Mouse (Mus musculus) MEL (cell line): ENCODE results near the gene Cox7b2. TPM values are rescaled to one million over a fixed set of nuclear protein-coding genes. Genes with fewer than 3 reads are reported as not detected.

Source experiments
- DNase-seq: peaks from one replicate; pipeline ENCODE4 v3.0.0; 2011; ENCODE audit warnings: low read depth, low spot score
- H3K27ac ChIP-seq: 2 replicates; pipeline ENCODE4 v1.5.1; 2012; ENCODE audit warnings: low read depth, mild to moderate bottlenecking, control low read depth, low read length, moderate library complexity; ENCODE audit not compliant: control insufficient read depth
- H3K27me3 ChIP-seq, 2 experiments: fragments of 150-350 bp in 1 of 2; sonication (generic) in 1 of 2; 2 replicates each; pipeline ENCODE4 v1.6.1; 2012; ENCODE audit warnings: low read length in 2 of 2, mild to moderate bottlenecking in 2 of 2, improper control_type of control experiment in 1 of 2, moderate library complexity in 1 of 2; ENCODE audit not compliant: insufficient read depth in 2 of 2, control insufficient read depth in 1 of 2
- H3K36me3 ChIP-seq, 2 experiments: 2 replicates each; pipeline ENCODE4 v1.6.1; 2012 to 2014; ENCODE audit warnings: low read length in 2 of 2, improper control_type of control experiment in 1 of 2, inconsistent platforms in 1 of 2, mild to moderate bottlenecking in 1 of 2; ENCODE audit not compliant: insufficient read depth in 2 of 2, control insufficient read depth in 1 of 2
- H3K4me1 ChIP-seq, 2 experiments: fragments of 150-350 bp in 1 of 2; sonication (generic) in 1 of 2; 2 replicates each; pipeline ENCODE4 v1.6.1; 2012; ENCODE audit warnings: low read length in 2 of 2, improper control_type of control experiment in 1 of 2, mild to moderate bottlenecking in 1 of 2; ENCODE audit not compliant: insufficient read depth in 2 of 2, control insufficient read depth in 1 of 2
- H3K4me3 ChIP-seq, 2 experiments: fragments of 150-350 bp in 1 of 2; sonication (generic) in 1 of 2; 2 replicates each; pipeline ENCODE4 v1.5.1; 2012; ENCODE audit warnings: low read depth in 2 of 2, low read length in 2 of 2, mild to moderate bottlenecking in 2 of 2, moderate library complexity in 2 of 2, control low read depth in 1 of 2, improper control_type of control experiment in 1 of 2; ENCODE audit not compliant: control insufficient read depth in 1 of 2, insufficient read depth in 1 of 2
- H3K79me2 ChIP-seq: 2 replicates; pipeline ENCODE4 v1.6.1; 2012; ENCODE audit warnings: mild to moderate bottlenecking, low read length, moderate library complexity; ENCODE audit not compliant: control insufficient read depth, poor library complexity, insufficient read depth
- H3K9ac ChIP-seq: 2 replicates; pipeline ENCODE4 v1.6.1; 2012; ENCODE audit warnings: low read depth, mild to moderate bottlenecking, control low read depth, low read length, moderate library complexity; ENCODE audit not compliant: control insufficient read depth, poor library complexity, severe bottlenecking
- H3K9me3 ChIP-seq: fragments of 150-350 bp; sonication (generic); replicated peaks from 2 replicates; pipeline ENCODE4 v1.6.1; 2012; ENCODE audit warnings: mild to moderate bottlenecking, low read length, improper control_type of control experiment, moderate library complexity; ENCODE audit not compliant: insufficient read depth
- BHLHE40 ChIP-seq: IDR thresholded peaks from 2 replicates; pipeline ENCODE4 v1.6.1; 2012; ENCODE audit warnings: low read depth, mild to moderate bottlenecking, inconsistent platforms, low read length, improper control_type of control experiment, borderline replicate concordance
- E2F4 ChIP-seq: IDR thresholded peaks from 2 replicates; pipeline ENCODE4 v1.6.1; 2011; ENCODE audit warnings: low read depth, low read length, improper control_type of control experiment, borderline replicate concordance
- ELF1 ChIP-seq: IDR thresholded peaks from 2 replicates; pipeline ENCODE4 v1.6.1; 2014; ENCODE audit warnings: low read depth, mild to moderate bottlenecking, inconsistent platforms, low read length, improper control_type of control experiment, moderate library complexity
- GABPA ChIP-seq: IDR thresholded peaks from 2 replicates; pipeline ENCODE4 v1.6.1; 2012; ENCODE audit warnings: low read depth, mild to moderate bottlenecking, inconsistent platforms, low read length, improper control_type of control experiment, moderate library complexity
- JUND ChIP-seq: IDR thresholded peaks from 2 replicates; pipeline ENCODE4 v1.6.1; 2011; ENCODE audit warnings: low read depth, mild to moderate bottlenecking, improper control_type of control experiment, low read length
- KAT2A ChIP-seq: conservative IDR thresholded peaks from 2 replicates; pipeline ENCODE4 v1.6.1; 2012; ENCODE audit warnings: low read depth, low read length, improper control_type of control experiment, inconsistent platforms
- MAFK ChIP-seq: IDR thresholded peaks from 2 replicates; pipeline ENCODE4 v1.6.1; 2011; ENCODE audit warnings: low read depth, mild to moderate bottlenecking, low read length, improper control_type of control experiment, borderline replicate concordance
- MEF2A ChIP-seq: IDR thresholded peaks from 2 replicates; pipeline ENCODE4 v1.6.1; 2014; ENCODE audit warnings: low read depth, mild to moderate bottlenecking, inconsistent platforms, low read length, improper control_type of control experiment; ENCODE audit not compliant: poor library complexity, insufficient replicate concordance, severe bottlenecking; ENCODE audit errors: extremely low read depth
- MXI1 ChIP-seq: IDR thresholded peaks from 2 replicates; pipeline ENCODE4 v1.6.1; 2011; ENCODE audit warnings: mild to moderate bottlenecking, low read depth, low read length, improper control_type of control experiment
- MYC ChIP-seq: IDR thresholded peaks from 2 replicates; pipeline ENCODE4 v1.6.1; 2011; ENCODE audit warnings: low read depth, mild to moderate bottlenecking, low read length, improper control_type of control experiment, moderate library complexity
- NELFE ChIP-seq: IDR thresholded peaks from 2 replicates; pipeline ENCODE4 v1.6.1; 2011; ENCODE audit warnings: low read depth, low read length, improper control_type of control experiment
- NRF1 ChIP-seq: IDR thresholded peaks from 2 replicates; pipeline ENCODE4 v1.6.1; 2014; ENCODE audit warnings: low read depth, mild to moderate bottlenecking, inconsistent platforms, low read length, improper control_type of control experiment, moderate library complexity; ENCODE audit not compliant: poor library complexity, insufficient read depth, severe bottlenecking
- POLR2A ChIP-seq, 2 experiments: IDR thresholded peaks; 2 replicates each; pipeline ENCODE4 v1.6.1; 2011 to 2012; ENCODE audit warnings: low read length in 2 of 2, mild to moderate bottlenecking in 2 of 2, control low read depth in 1 of 2, improper control_type of control experiment in 1 of 2, low read depth in 1 of 2, moderate library complexity in 1 of 2; ENCODE audit not compliant: control insufficient read depth in 1 of 2, insufficient read depth in 1 of 2, poor library complexity in 1 of 2
- RAD21 ChIP-seq: IDR thresholded peaks from 2 replicates; pipeline ENCODE4 v1.6.1; 2011; ENCODE audit warnings: mild to moderate bottlenecking, low read depth, low read length, improper control_type of control experiment
- SIN3A ChIP-seq: IDR thresholded peaks from 2 replicates; pipeline ENCODE4 v1.6.1; 2012; ENCODE audit warnings: low read length, improper control_type of control experiment, inconsistent platforms
- TAL1 ChIP-seq: IDR thresholded peaks from 2 replicates; pipeline ENCODE4 v1.6.1; 2012; ENCODE audit warnings: mild to moderate bottlenecking, inconsistent platforms, low read length, moderate library complexity, mixed read lengths
- TCF12 ChIP-seq: IDR thresholded peaks from 2 replicates; pipeline ENCODE4 v1.6.1; 2014; ENCODE audit warnings: low read depth, mild to moderate bottlenecking, inconsistent platforms, low read length, improper control_type of control experiment, moderate library complexity
- UBTF ChIP-seq: IDR thresholded peaks from 2 replicates; pipeline ENCODE4 v1.6.1; 2012; ENCODE audit warnings: low read depth, mild to moderate bottlenecking, inconsistent platforms, low read length, improper control_type of control experiment, moderate library complexity, borderline replicate concordance; ENCODE audit not compliant: insufficient read depth
- USF2 ChIP-seq, 2 experiments: IDR thresholded peaks; 2 replicates each; pipeline ENCODE4 v1.6.1; 2011 to 2012; ENCODE audit warnings: improper control_type of control experiment in 2 of 2, low read length in 2 of 2, borderline replicate concordance in 1 of 2, inconsistent platforms in 1 of 2, low read depth in 1 of 2, mild to moderate bottlenecking in 1 of 2; ENCODE audit not compliant: insufficient read depth in 1 of 2
- ZKSCAN1 ChIP-seq: IDR thresholded peaks from 2 replicates; pipeline ENCODE4 v1.6.1; 2012; ENCODE audit warnings: low read depth, mild to moderate bottlenecking, inconsistent platforms, low read length, improper control_type of control experiment, moderate library complexity
- ZMIZ1 ChIP-seq: IDR thresholded peaks from 2 replicates; pipeline ENCODE4 v1.6.1; 2012; ENCODE audit warnings: low read depth, mild to moderate bottlenecking, inconsistent platforms, low read length, improper control_type of control experiment, moderate library complexity
- polyA plus RNA-seq, 2 experiments: library from polyadenylated mRNA; stranded (reverse) in 1 of 2; unstranded in 1 of 2; fragments of >175 nt in 1 of 2; fragments of >200 nt in 1 of 2; gene quantifications; 2 replicates each; pipeline versions ENCODE4 v1.2.1 to v1.2.4; 2012; ENCODE audit warnings: low replicate concordance in 2 of 2, low read depth in 1 of 2; ENCODE audit not compliant: insufficient read length in 2 of 2, insufficient read depth in 1 of 2, missing spikeins in 1 of 2
- total RNA-seq: library from RNA; depleted of rRNA; stranded (reverse); fragments of 300-350 nt; gene quantifications from 2 replicates; pipeline ENCODE4 v1.2.3, GENCODE M21; 2012

Gene Cox7b2
- total and polyA plus RNA-seq, 3 experiments = not detected

GRCm38 (mm10) chr5:71593745-71594255 is 45.8 kb upstream of the Cox7b2 start:
- Histone ChIP-seq H3K9me3 (no peaks in the 10 kb centered on the region), H3K79me2 (no peaks in the 10 kb centered on the region), H3K4me3 (no peak overlapping the region), H3K4me1 (no peaks in the 10 kb centered on the region), H3K27me3 (no peaks in the 10 kb centered on the region)
- DNase-seq = no peak
- no peak for TF ChIP-seq NRF1
- TF ChIP-seq SIN3A = no peak
- TF ChIP-seq TCF12 = no peak
- TF ChIP-seq UBTF = no peak
- TF ChIP-seq E2F4 = no peak
- TF ChIP-seq, all 39 proteins: peak for 0
- Histone ChIP-seq H3K27ac (no peak overlapping the region), H3K9ac (no peak overlapping the region), H3K36me3 (no peaks in the 10 kb centered on the region)

GRCm38 (mm10) chr5:71571646-71572237 is 23.7 kb upstream of the Cox7b2 start:
- H3K4me1 ChIP-seq = no peaks in the 10 kb centered on the region
- H3K27ac ChIP-seq = no peak overlapping the region
- no peak for DNase-seq
- H3K79me2 ChIP-seq = no peaks in the 10 kb centered on the region
- TF ChIP-seq RAD21 = no peak
- no peak for TF ChIP-seq MAFK
- TF ChIP-seq ZKSCAN1 = no peak
- no peak for TF ChIP-seq ZMIZ1
- no peak for TF ChIP-seq MEF2A
- TF ChIP-seq TAL1 = no peak
- TF ChIP-seq MYC = no peak
- no peak for TF ChIP-seq BHLHE40
- no peak for TF ChIP-seq GABPA
- no peak for TF ChIP-seq ELF1
- no peak for TF ChIP-seq USF2 (IDR thresholded peaks at IDR 0.05; ENCODE audit: borderline replicate concordance in 1 of 2, insufficient read depth in 1 of 2, low read depth in 1 of 2, low read length in 2 of 2)
- no peak for TF ChIP-seq KAT2A
- TF ChIP-seq NELFE = no peak
- no peak for TF ChIP-seq MXI1
- TF ChIP-seq UBTF = no peak
- TF ChIP-seq POLR2A (IDR thresholded peaks at IDR 0.05; ENCODE audit: control insufficient read depth in 1 of 2, insufficient read depth in 1 of 2, low read depth in 1 of 2, low read length in 2 of 2, poor library complexity in 1 of 2) = no peak
- TF ChIP-seq JUND = no peak
- TF ChIP-seq E2F4 = no peak
- TF ChIP-seq, all 39 proteins: peak for 0
- Histone ChIP-seq H3K9me3 (no peaks in the 10 kb centered on the region), H3K9ac (no peak overlapping the region), H3K36me3 (no peaks in the 10 kb centered on the region), H3K4me3 (no peak overlapping the region), H3K27me3 (no peaks in the 10 kb centered on the region)
